Mouse (Mus musculus) CH12.LX (cell line): ENCODE data around the gene Rab40c.

Experiments used
- CTCF ChIP-seq, 2 experiments: IDR thresholded peaks in 1 of 2; conservative IDR thresholded peaks in 1 of 2; 2 replicates each; pipeline ENCODE4 v1.5.1; 2011 to 2012; ENCODE audit warnings: low read depth in 2 of 2, low read length in 2 of 2, improper control_type of control experiment in 1 of 2, inconsistent platforms in 1 of 2, mild to moderate bottlenecking in 1 of 2, moderate library complexity in 1 of 2
- MEF2A ChIP-seq: IDR thresholded peaks from 2 replicates; pipeline ENCODE4 v1.6.1; 2014; ENCODE audit warnings: low read depth, mild to moderate bottlenecking, inconsistent platforms, low read length, improper control_type of control experiment, borderline replicate concordance
- POLR2A ChIP-seq: IDR thresholded peaks from 2 replicates; pipeline ENCODE4 v1.6.1; 2011; ENCODE audit warnings: low read depth, mild to moderate bottlenecking, improper control_type of control experiment, low read length
- UBTF ChIP-seq: IDR thresholded peaks from 2 replicates; pipeline ENCODE4 v1.6.1; 2012; ENCODE audit warnings: low read depth, mild to moderate bottlenecking, inconsistent platforms, low read length, improper control_type of control experiment, moderate library complexity

- TF ChIP-seq CTCF (conservative IDR thresholded peaks at IDR 0.05 in 1 of 2, IDR thresholded peaks at IDR 0.05 in 1 of 2; ENCODE audit: low read depth in 2 of 2, low read length in 2 of 2), result no peak
- no peak for TF ChIP-seq UBTF
- no peak for TF ChIP-seq MEF2A
- no peak for TF ChIP-seq POLR2A
Measured at GRCm38 (mm10) chr17:25967652-25968051, 48.1 kb upstream of the Rab40c start.
